32 mouse cellular contexts compared by ENCODE assay signal in the genomic region with DNA sequence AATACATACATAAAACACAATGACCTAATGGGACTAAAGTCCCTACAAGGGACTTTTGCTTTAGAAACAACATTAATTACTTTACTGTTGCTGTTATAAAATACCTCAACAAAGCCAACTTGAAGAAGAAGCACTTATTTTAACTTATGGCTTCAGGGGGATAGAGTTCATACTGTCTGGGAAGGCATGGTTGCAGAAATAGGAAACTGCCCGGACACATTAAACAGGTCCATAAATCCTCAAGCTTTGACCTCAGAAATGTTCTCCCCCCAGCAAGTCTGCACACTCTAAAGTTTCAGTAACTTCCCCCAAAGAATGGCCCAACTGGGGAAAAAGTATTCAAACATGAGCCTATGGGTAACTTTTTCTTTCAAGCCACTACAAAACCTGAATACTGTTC.
"Had no signal": no experiment of that assay in that cellular context is flagged by ENCODE, and none has a peak within 500 bp of the region (broad histone marks: within the 10 kb centered on the region; RNA-seq: fewer than 3 reads in every experiment).

No protein-coding gene starts in this region.

- H3K9me3 ChIP-seq: heart, embryonic 10.5 days; heart, embryonic 12.5 days; heart, embryonic 13.5 days; heart, embryonic 15.5 days; hindbrain, embryonic 10.5 days; hindbrain, embryonic 12.5 days; hindbrain, embryonic 13.5 days; hindbrain, embryonic 15.5 days; intestine, embryonic 15.5 days had no signal

- H3K27me3 ChIP-seq: heart, embryonic 12.5 days; heart, embryonic 13.5 days; heart, embryonic 15.5 days; hindbrain, embryonic 12.5 days; hindbrain, embryonic 13.5 days; hindbrain, embryonic 15.5 days; intestine, embryonic 15.5 days had no signal

- DNase-seq: heart, adult 18-20 months; heart, adult 2 months; heart, postnatal 10 days; heart, postnatal 14 days; heart, postnatal 36 days; heart, postnatal 4 days; kidney, adult 11 months; kidney, adult 18-20 months; kidney, adult 8-10 months; kidney, adult 9 months; kidney, postnatal 10 days; kidney, postnatal 4 days; layer of hippocampus, adult 9-11 months; layer of hippocampus, postnatal 36 days had no signal

- H3K4me2 ChIP-seq: heart, embryonic 11.5 days; heart, embryonic 12.5 days; heart, embryonic 13.5 days; heart, embryonic 15.5 days; hindbrain, embryonic 12.5 days; hindbrain, embryonic 13.5 days; hindbrain, embryonic 14.5 days; hindbrain, embryonic 15.5 days; intestine, embryonic 15.5 days had no signal

- ATAC-seq: hindbrain, embryonic 16.5 days; hindbrain, postnatal 0 days; inflammation-experienced regulatory T-cells, adult 6 months; intestine, embryonic 15.5 days; intestine, embryonic 16.5 days; intestine, postnatal 0 days had no signal

- H3K36me3 ChIP-seq: heart, embryonic 10.5 days; heart, embryonic 12.5 days; heart, embryonic 13.5 days; heart, embryonic 15.5 days; hindbrain, embryonic 10.5 days; hindbrain, embryonic 12.5 days; hindbrain, embryonic 13.5 days; hindbrain, embryonic 15.5 days; intestine, embryonic 15.5 days had no signal

- H3K27ac ChIP-seq: heart, adult 2 months; heart, embryonic 10.5 days; heart, embryonic 13.5 days; heart, embryonic 15.5 days; hindbrain, embryonic 10.5 days; hindbrain, embryonic 12.5 days; hindbrain, embryonic 13.5 days; hindbrain, embryonic 14.5 days; hindbrain, embryonic 15.5 days; hindbrain, postnatal 0 days; intestine, embryonic 15.5 days; layer of hippocampus, adult 2 months; left cerebral cortex, adult 2 months had no signal

- H3K4me3 ChIP-seq: heart, adult 2 months; heart, embryonic 10.5 days; heart, embryonic 12.5 days; heart, embryonic 13.5 days; heart, embryonic 15.5 days; hindbrain, embryonic 10.5 days; hindbrain, embryonic 12.5 days; hindbrain, embryonic 13.5 days; hindbrain, embryonic 15.5 days; intestine, embryonic 15.5 days; layer of hippocampus, adult 2 months; left cerebral cortex, adult 2 months had no signal

- H3K4me1 ChIP-seq: heart, embryonic 10.5 days; heart, embryonic 12.5 days; heart, embryonic 13.5 days; heart, embryonic 15.5 days; hindbrain, embryonic 10.5 days; hindbrain, embryonic 12.5 days; hindbrain, embryonic 13.5 days; hindbrain, embryonic 15.5 days; intestine, embryonic 15.5 days had no signal

- H3K9ac ChIP-seq: heart, embryonic 12.5 days; heart, embryonic 13.5 days; heart, embryonic 15.5 days; hindbrain, embryonic 12.5 days; hindbrain, embryonic 13.5 days; hindbrain, embryonic 14.5 days; hindbrain, embryonic 15.5 days; intestine, embryonic 15.5 days had no signal
